Mouse (Mus musculus): ENCODE measurements around the gene Dera. TPM values are rescaled to one million over a fixed set of nuclear protein-coding genes. Genes with fewer than 3 reads are reported as not detected.

The Dera gene
- total RNA-seq, 2 experiments from 2014 or later, result 6.5 to 7.8 TPM

DNA sequence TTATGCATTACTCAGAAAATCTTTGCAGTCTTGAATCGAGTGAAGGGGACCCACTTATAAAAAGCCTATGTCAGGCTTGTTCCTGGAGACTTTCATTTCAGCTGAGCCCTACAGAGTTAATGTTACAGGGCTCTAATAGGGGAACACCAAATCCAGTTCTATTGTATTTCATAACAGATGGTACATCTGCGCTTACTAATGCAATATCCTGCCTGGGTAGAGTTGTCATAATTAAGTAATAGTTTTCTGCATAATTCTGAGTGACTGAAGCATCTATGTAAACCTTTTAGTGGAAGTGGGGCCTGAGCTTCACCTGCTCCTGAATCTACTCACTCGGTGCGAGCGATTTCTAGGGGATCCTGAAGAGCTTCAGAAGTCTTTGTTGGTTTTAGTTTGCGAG, 131.3 kb downstream of the Dera start:
- DNase-seq (ENCODE audit: low spot score), result no peak

DNA sequence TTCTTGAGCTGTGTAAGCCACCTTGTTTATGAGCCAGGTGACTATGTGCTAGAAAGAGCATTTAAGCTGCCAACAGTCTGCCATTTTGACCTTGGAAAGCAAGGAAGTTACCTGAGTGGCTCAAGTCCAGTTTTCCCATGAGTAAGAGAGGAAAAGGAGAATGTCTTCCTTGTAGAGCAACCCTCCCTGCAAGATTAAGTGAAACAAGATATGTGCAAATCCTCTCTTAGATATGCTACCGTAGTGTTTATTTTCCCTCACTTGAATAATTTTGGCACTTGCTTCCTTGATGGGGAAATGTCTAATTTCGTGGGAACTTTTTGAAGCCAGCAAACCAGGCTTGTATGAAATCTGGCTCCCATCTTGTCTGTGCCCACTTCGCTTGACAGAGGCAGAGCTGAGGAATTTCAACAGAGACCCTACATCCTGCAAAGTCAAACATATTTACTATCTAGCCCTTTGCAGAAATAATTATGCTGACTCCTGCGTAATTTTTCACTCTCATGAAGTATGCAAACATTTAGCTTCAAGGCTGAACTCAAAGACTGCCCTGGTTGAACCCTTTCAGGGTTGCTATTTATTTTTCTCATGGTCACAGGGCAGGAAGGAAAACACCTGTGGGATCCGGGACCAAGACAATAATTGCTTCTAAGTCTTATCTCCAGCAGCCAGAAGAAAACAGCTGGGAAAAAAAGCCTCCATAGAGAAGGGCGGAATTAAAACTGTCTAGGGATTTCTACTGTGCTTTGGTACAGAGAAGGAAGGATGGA, 132.0 kb downstream of the Dera start:
- DNase-seq (ENCODE audit: low spot score), result no peak

GRCm38 (mm10) chr6:137887258-137887657, 132.9 kb downstream of the Dera start:
- DNase-seq (ENCODE audit: low spot score), result no peak

DNA sequence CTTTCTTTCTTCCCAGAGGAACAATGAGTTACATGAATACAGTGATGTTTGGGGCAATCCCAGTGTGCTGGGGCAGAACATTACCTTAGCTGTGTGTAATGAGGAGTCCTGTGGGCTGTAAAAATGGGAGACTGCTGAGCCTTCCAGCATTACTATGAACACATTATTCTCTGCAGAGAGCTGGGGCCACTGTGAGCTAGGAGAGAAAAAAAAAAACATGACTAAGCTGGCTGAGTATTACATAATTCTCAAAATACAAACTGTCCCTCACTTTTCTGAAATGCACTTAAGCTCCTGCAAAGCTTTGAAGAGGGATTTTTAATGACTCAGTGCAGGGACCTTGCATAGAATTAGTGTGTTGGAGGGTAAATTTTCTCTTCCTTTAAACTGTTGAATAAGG, 143.3 kb downstream of the Dera start:
- DNase-seq (ENCODE audit: low spot score), result no peak

DNA sequence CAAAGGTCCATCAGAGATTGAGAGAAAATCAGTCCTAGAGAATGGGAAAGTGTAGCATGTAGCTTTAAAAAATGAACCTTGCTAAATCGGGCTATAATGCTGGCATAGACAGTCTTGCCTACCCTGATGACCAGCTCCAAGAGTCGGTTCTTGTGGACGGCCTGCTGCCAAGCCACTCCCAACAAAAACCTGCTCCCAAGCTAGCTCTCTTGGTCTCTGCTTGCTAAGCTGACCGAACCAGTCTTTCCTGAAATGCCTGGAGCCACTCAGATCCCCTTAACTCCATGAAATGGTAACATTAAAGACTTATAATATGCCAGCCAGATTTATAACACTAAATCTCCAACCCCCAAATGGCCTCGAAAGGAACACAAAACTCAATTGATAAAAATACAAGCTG, 146.9 kb downstream of the Dera start:
- no peak for DNase-seq (ENCODE audit: low spot score)

Other genes starting within 250 kb of the Dera start
- 1 to 10 TPM; 3.7 to 4.8 TPM for gene Eps8, start 99.7 kb upstream of the Dera start, total RNA-seq (2021)
- 10 to 100 TPM; 85.4 to 87.0 TPM for gene Strap, start 19.5 kb upstream of the Dera start, total RNA-seq (2021)

Data from gastrocnemius, adult 18-20 months (tissue).